Mouse (Mus musculus) stomach, embryonic 16.5 days (tissue): ENCODE data around the gene Rbfox2. TPM values are rescaled to one million over a fixed set of nuclear protein-coding genes. Genes with fewer than 3 reads are reported as not detected.
"Not testable (repeated sequence)": the region's sequence is repeated elsewhere in the genome, so short reads cannot be mapped to it uniquely, and the experiment has no call there.

Experiments used
- ATAC-seq: fragments of 200-750 bp; cut with Nextera tagmentation; 2 replicates; pipeline ENCODE4 v1.8.0; 2017; ENCODE audit warnings: moderate number of reproducible peaks, moderate TSS enrichment; ENCODE audit not compliant: insufficient read depth, low FRiP score
- H3K27ac ChIP-seq: fragments of 300-500 bp; sonication (generic); 2 replicates; pipeline ENCODE4 v1.5.1; 2014; ENCODE audit warnings: low read length
- H3K27me3 ChIP-seq: fragments of 300-500 bp; sonication (generic); 2 replicates; pipeline ENCODE4 v1.6.1; 2014; ENCODE audit warnings: low read length, control low read depth, mixed read lengths; ENCODE audit not compliant: control insufficient read depth, insufficient read depth
- H3K36me3 ChIP-seq: fragments of 300-500 bp; sonication (generic); 2 replicates; pipeline ENCODE4 v1.6.1; 2014; ENCODE audit warnings: low read length; ENCODE audit not compliant: control insufficient read depth, insufficient read depth
- H3K4me1 ChIP-seq: fragments of 300-500 bp; sonication (generic); 2 replicates; pipeline ENCODE4 v1.6.1; 2014; ENCODE audit warnings: low read length, control low read depth, mixed read lengths; ENCODE audit not compliant: control insufficient read depth, insufficient read depth
- H3K4me2 ChIP-seq: fragments of 300-500 bp; sonication (generic); 2 replicates; pipeline ENCODE4 v1.6.1; 2014; ENCODE audit warnings: low read depth, low read length, mixed read lengths
- H3K4me3 ChIP-seq: fragments of 300-500 bp; sonication (generic); replicated peaks from 2 replicates; pipeline ENCODE4 v1.5.1; 2014; ENCODE audit warnings: mild to moderate bottlenecking, low read length
- H3K9ac ChIP-seq: fragments of 300-500 bp; sonication (generic); 2 replicates; pipeline ENCODE4 v1.6.1; 2014; ENCODE audit warnings: low read length
- H3K9me3 ChIP-seq: fragments of 300-500 bp; sonication (generic); replicated peaks from 2 replicates; pipeline ENCODE4 v1.6.1; 2016; ENCODE audit warnings: low read length, control low read depth; ENCODE audit not compliant: control insufficient read depth
- WGBS: fragments of 180-500 bp; shearing (Covaris S2); extraction: QIAGEN DNeasy Blood & Tissue Kit; methylation state at CpG from one replicate; pipeline ENCODE4 v1.1.7; 2014; 5-methylcytosine and 5-hydroxymethylcytosine counted together
- polyA plus RNA-seq: library from polyadenylated mRNA; unstranded; fragments of >200 nt; fragmentation: Nextera tagmentation; extraction: Ambion mirVana; gene quantifications from 2 replicates; pipeline ENCODE4 v1.2.1, GENCODE M21; 2015

Rbfox2 gene
- polyA plus RNA-seq, 1 experiment from 2014 or later: 55.7 TPM

GRCm38 (mm10) chr15:77336968-77337341 lies 30.2 kb upstream of the Rbfox2 start:
- H3K4me3 ChIP-seq: peak overlapping the region; percentile 36
- H3K9me3 ChIP-seq: no peaks in the 10 kb centered on the region
- peak overlapping the region; percentile 69 for H3K27ac ChIP-seq
- WGBS: 46% methylated on average over 9 of the region's 9 CpGs
- no peak for ATAC-seq
- H3K4me1 ChIP-seq: peaks cover 16% of the 10 kb centered on the region
- H3K9ac ChIP-seq: peak overlapping the region; percentile 63
- no peaks in the 10 kb centered on the region for H3K36me3 ChIP-seq
- H3K27me3 ChIP-seq: no peaks in the 10 kb centered on the region
- peak overlapping the region; percentile 49 for H3K4me2 ChIP-seq

- 2% methylated on average over 32 of the region's 32 CpGs for WGBS
- peak overlapping the region; percentile 63 for H3K9ac ChIP-seq
- peak; percentile 87 for ATAC-seq
Measured at GRCm38 (mm10) chr15:77336287-77336967, 29.6 kb upstream of the Rbfox2 start.

GRCm38 (mm10) chr15:77335185-77335584 lies 28.4 kb upstream of the Rbfox2 start:
- ATAC-seq, H3K36me3 ChIP-seq, H3K27ac ChIP-seq, H3K9me3 ChIP-seq, H3K4me3 ChIP-seq, H3K4me2 ChIP-seq, H3K27me3 ChIP-seq, H3K9ac ChIP-seq: not testable (repeated sequence)
- whole genome bisulfite sequencing: 79% methylated on average over 3 of the region's 3 CpGs
- H3K4me1 ChIP-seq: peaks cover 16% of the 10 kb centered on the region

More at GRCm38 (mm10) chr15:77336287-77336967, 29.6 kb upstream of the Rbfox2 start:
- Histone ChIP-seq H3K4me3 (peak overlapping the region; percentile 36), H3K4me2 (peak overlapping the region; percentile 49), H3K4me1 (peaks cover 16% of the 10 kb centered on the region), H3K9me3 (no peaks in the 10 kb centered on the region), H3K27ac (peak overlapping the region; percentile 69), H3K36me3 (no peaks in the 10 kb centered on the region), H3K27me3 (no peaks in the 10 kb centered on the region)

GRCm38 (mm10) chr15:77332272-77332991 lies 25.6 kb upstream of the Rbfox2 start:
- Histone ChIP-seq H3K4me1 (peaks cover 14% of the 10 kb centered on the region), H3K4me3 (no peak overlapping the region), H3K27ac (no peak overlapping the region), H3K36me3 (no peaks in the 10 kb centered on the region), H3K9me3 (no peaks in the 10 kb centered on the region), H3K4me2 (no peak overlapping the region), H3K27me3 (no peaks in the 10 kb centered on the region), H3K9ac (no peak overlapping the region)
- 77% methylated on average over 7 of the region's 7 CpGs for WGBS
- ATAC-seq: no peak

GRCm38 (mm10) chr15:77331444-77331843 lies 24.6 kb upstream of the Rbfox2 start:
- no peaks in the 10 kb centered on the region for H3K27me3 ChIP-seq
- H3K4me3 ChIP-seq: no peak overlapping the region
- H3K4me1 ChIP-seq: peaks cover 7% of the 10 kb centered on the region
- no peaks in the 10 kb centered on the region for H3K9me3 ChIP-seq
- H3K27ac ChIP-seq: no peak overlapping the region
- H3K4me2 ChIP-seq: no peak overlapping the region
- no peak for ATAC-seq
- H3K36me3 ChIP-seq: no peaks in the 10 kb centered on the region
- H3K9ac ChIP-seq: no peak overlapping the region
- 72% methylated on average over 4 of the region's 4 CpGs for WGBS

GRCm38 (mm10) chr15:77329681-77330180 lies 22.9 kb upstream of the Rbfox2 start:
- Histone ChIP-seq H3K4me2 (no peak overlapping the region), H3K9ac (peak overlapping the region; percentile 26; the same call in 1 of the 2 replicates), H3K27me3 (no peaks in the 10 kb centered on the region), H3K27ac (no peak overlapping the region), H3K9me3 (no peaks in the 10 kb centered on the region), H3K4me1 (peaks cover 3% of the 10 kb centered on the region; the same call in 1 of the 2 replicates), H3K4me3 (no peak overlapping the region), H3K36me3 (no peaks in the 10 kb centered on the region)
- ATAC-seq: peak; percentile 44; the same call in 1 of the 2 replicates
- WGBS: 63% methylated on average over 12 of the region's 12 CpGs

- no peak overlapping the region for H3K9ac ChIP-seq
- ATAC-seq: no peak
- H3K4me1 ChIP-seq: peaks cover 3% of the 10 kb centered on the region; the same call in 1 of the 2 replicates
- no peak overlapping the region for H3K4me2 ChIP-seq
- no peak overlapping the region for H3K27ac ChIP-seq
- no peaks in the 10 kb centered on the region for H3K27me3 ChIP-seq
- no peak overlapping the region for H3K4me3 ChIP-seq
- H3K36me3 ChIP-seq: no peaks in the 10 kb centered on the region
- 79% methylated on average over 4 of the region's 4 CpGs for WGBS
- no peaks in the 10 kb centered on the region for H3K9me3 ChIP-seq
Measured at GRCm38 (mm10) chr15:77326361-77326760, 19.6 kb upstream of the Rbfox2 start.

GRCm38 (mm10) chr15:77324426-77324825 lies 17.6 kb upstream of the Rbfox2 start:
- no peak overlapping the region for H3K9ac ChIP-seq
- no peaks in the 10 kb centered on the region for H3K27me3 ChIP-seq
- H3K4me1 ChIP-seq: no peaks in the 10 kb centered on the region
- H3K9me3 ChIP-seq: no peaks in the 10 kb centered on the region
- no peaks in the 10 kb centered on the region for H3K36me3 ChIP-seq
- H3K4me3 ChIP-seq: no peak overlapping the region
- no peak overlapping the region for H3K27ac ChIP-seq
- H3K4me2 ChIP-seq: no peak overlapping the region
- WGBS: 94% methylated on average over 11 of the region's 11 CpGs
- no peak for ATAC-seq

- Histone ChIP-seq H3K36me3 (no peaks in the 10 kb centered on the region), H3K4me1 (no peaks in the 10 kb centered on the region), H3K9me3 (no peaks in the 10 kb centered on the region), H3K4me3 (no peak overlapping the region), H3K27ac (no peak overlapping the region), H3K9ac (no peak overlapping the region), H3K27me3 (no peaks in the 10 kb centered on the region), H3K4me2 (no peak overlapping the region)
- WGBS: 79% methylated on average over 10 of the region's 10 CpGs
- ATAC-seq: no peak
Measured at GRCm38 (mm10) chr15:77323226-77323625, 16.4 kb upstream of the Rbfox2 start.
